ENCODE assay signal across 7 mouse cellular contexts in the genomic region with DNA sequence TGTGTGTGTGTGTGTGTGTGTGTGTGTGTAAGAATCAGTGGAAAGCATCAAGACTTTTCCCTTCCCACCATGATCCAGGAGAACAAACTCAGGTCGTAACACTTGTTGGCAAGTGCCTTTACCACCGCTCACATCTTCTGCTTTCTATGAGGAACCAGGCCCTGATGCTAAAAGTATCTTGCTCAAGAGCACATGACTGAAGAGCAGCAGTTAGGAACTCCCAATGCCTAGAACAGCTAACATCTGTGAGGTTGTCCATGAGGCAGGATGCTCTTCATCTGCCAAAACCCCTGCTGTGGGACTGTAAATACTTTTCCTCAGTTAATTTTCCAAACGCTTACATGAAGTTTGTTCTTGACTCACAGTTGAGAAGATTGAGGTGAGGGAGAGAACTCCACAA. TPM values are rescaled to one million over a fixed set of nuclear protein-coding genes. Genes with fewer than 3 reads are reported as not detected.
DNase-seq lines count a peak whose midpoint lies in the region; ATAC-seq lines count a peak whose summit lies in the region.

No protein-coding gene starts in this region.

- no peaks in the 10 kb centered on the region for H3K27me3 ChIP-seq in neural tube, embryonic 11.5 days (ENCODE audit: control insufficient read depth, insufficient read depth, low read length)
- H3K27me3 ChIP-seq in forebrain, embryonic 15.5 days, result no peaks in the 10 kb centered on the region
- no peaks in the 10 kb centered on the region for H3K27me3 ChIP-seq in liver, embryonic 11.5 days (replicated peaks; ENCODE audit: control insufficient read depth, insufficient read depth, low read length)

- ATAC-seq in neural tube, embryonic 11.5 days (ENCODE audit: insufficient read depth, low FRiP score, low TSS enrichment), result no peak; the same call in 1 of the 2 replicates
- ATAC-seq in forebrain, embryonic 15.5 days (replicated peaks), result peak; percentile 33; the same call in 1 of the 2 replicates
- ATAC-seq in liver, embryonic 11.5 days (replicated peaks; ENCODE audit: low FRiP score), result no peak
- peak; percentile 74 for ATAC-seq in monocyte, adult 5-6 weeks (replicated peaks; ENCODE audit: insufficient number of reproducible peaks, low FRiP score, low TSS enrichment, poor library complexity, severe bottlenecking)

- H3K4me3 ChIP-seq in neural tube, embryonic 11.5 days (ENCODE audit: low read depth, low read length), result peak overlapping the region; percentile 62
- H3K4me3 ChIP-seq in forebrain, embryonic 15.5 days, result peak overlapping the region; percentile 55
- peak overlapping the region; percentile 74 for H3K4me3 ChIP-seq in liver, embryonic 11.5 days (ENCODE audit: low read depth, low read length)

- peak overlapping the region; percentile 58 for H3K4me2 ChIP-seq in neural tube, embryonic 11.5 days (ENCODE audit: low read depth)
- peak overlapping the region; percentile 75 for H3K4me2 ChIP-seq in forebrain, embryonic 15.5 days (replicated peaks)
- H3K4me2 ChIP-seq in liver, embryonic 11.5 days, result peak overlapping the region; percentile 66

- no peaks in the 10 kb centered on the region for H3K4me1 ChIP-seq in neural tube, embryonic 11.5 days (ENCODE audit: control insufficient read depth, insufficient read depth, low read length)
- H3K4me1 ChIP-seq in forebrain, embryonic 15.5 days, result peaks cover 26% of the 10 kb centered on the region
- peaks cover 11% of the 10 kb centered on the region for H3K4me1 ChIP-seq in liver, embryonic 11.5 days (replicated peaks; ENCODE audit: control insufficient read depth, insufficient read depth, low read length)

- no peak overlapping the region for H3K9ac ChIP-seq in neural tube, embryonic 11.5 days (ENCODE audit: low read length)
- H3K9ac ChIP-seq in forebrain, embryonic 15.5 days (replicated peaks), result no peak overlapping the region
- no peak overlapping the region for H3K9ac ChIP-seq in liver, embryonic 11.5 days (ENCODE audit: low read depth, low read length)

- no peaks in the 10 kb centered on the region for H3K9me3 ChIP-seq in neural tube, embryonic 11.5 days (ENCODE audit: control insufficient read depth, low read length)
- H3K9me3 ChIP-seq in forebrain, embryonic 15.5 days, result no peaks in the 10 kb centered on the region
- H3K9me3 ChIP-seq in liver, embryonic 11.5 days (ENCODE audit: control insufficient read depth, low read length), result no peaks in the 10 kb centered on the region

- no peaks in the 10 kb centered on the region for H3K36me3 ChIP-seq in neural tube, embryonic 11.5 days (ENCODE audit: control insufficient read depth, insufficient read depth, low read length)
- no peaks in the 10 kb centered on the region for H3K36me3 ChIP-seq in forebrain, embryonic 15.5 days
- H3K36me3 ChIP-seq in liver, embryonic 11.5 days (ENCODE audit: control insufficient read depth, insufficient read depth, low read length), result no peaks in the 10 kb centered on the region

- WGBS in neural tube, embryonic 11.5 days, result 63% methylated on average over 3 of the region's 3 CpGs
- 68% methylated on average over 3 of the region's 3 CpGs for WGBS in forebrain, embryonic 15.5 days
- WGBS in liver, embryonic 11.5 days, result 68% methylated on average over 3 of the region's 3 CpGs

- no peak for DNase-seq in neural tube, embryonic 11.5 days (ENCODE audit: low spot score)
- no peak for DNase-seq in neural tube, embryonic 10.5 days (ENCODE audit: extremely low spot score, low spot score)
- DNase-seq in liver, embryonic 11.5 days (ENCODE audit: low spot score), result no peak
- no peak for DNase-seq in thymus, postnatal 10 days (ENCODE audit: low spot score in 2 of 2)
- DNase-seq in gastrocnemius, postnatal 10 days, result no peak

- H3K27ac ChIP-seq in neural tube, embryonic 11.5 days (ENCODE audit: low read depth, low read length), result no peak overlapping the region
- no peak overlapping the region for H3K27ac ChIP-seq in forebrain, embryonic 15.5 days (replicated peaks)
- no peak overlapping the region for H3K27ac ChIP-seq in liver, embryonic 11.5 days (ENCODE audit: low read depth, low read length)

RNA-seq across cellular contexts. Expression of a gene that starts 0.5 kb away (rescaled TPM):
- polyA plus RNA-seq in neural tube, embryonic 11.5 days (2014; fragmentation: Nextera tagmentation; extraction: Ambion mirVana), result 39.0 and 41.2 TPM in 2 replicates
- polyA plus RNA-seq in forebrain, embryonic 15.5 days (2015; fragmentation: Nextera tagmentation; extraction: Ambion mirVana), result 47.7 and 52.2 TPM in 2 replicates
- 32.1 and 34.3 TPM in 2 replicates for polyA plus RNA-seq in liver, embryonic 11.5 days (2014; fragmentation: Nextera tagmentation; extraction: Ambion mirVana)
- 22.1 to 31.5 TPM (median 23.1 TPM) in 3 replicates for total RNA-seq in monocyte, adult 5-6 weeks (2017)
- 1 to 10 TPM; 5.1 to 5.9 TPM for total RNA-seq in gastrocnemius, postnatal 10 days (2021)

RNA-seq across cellular contexts. Expression of a gene that starts 59.5 kb away (rescaled TPM):
- 1.4 and 2.4 TPM in 2 replicates for polyA plus RNA-seq in neural tube, embryonic 11.5 days (2014; fragmentation: Nextera tagmentation; extraction: Ambion mirVana)
- polyA plus RNA-seq in forebrain, embryonic 15.5 days (2015; fragmentation: Nextera tagmentation; extraction: Ambion mirVana), result 0.20 and 0.29 TPM in 2 replicates
- 5.1 and 14.4 TPM in 2 replicates for polyA plus RNA-seq in liver, embryonic 11.5 days (2014; fragmentation: Nextera tagmentation; extraction: Ambion mirVana)
- total RNA-seq in monocyte, adult 5-6 weeks (2017), result 0.57 to 6.0 TPM (median 1.6 TPM) in 3 replicates
- 100 to 1,000 TPM; 120 to 170 TPM for total RNA-seq in gastrocnemius, postnatal 10 days (2021)

Comparison
In these comparisons a context has a peak if more than half of its experiments do, and no peak if none do; other contexts are left out.
1. ATAC-seq: peak in forebrain, embryonic 15.5 days (single experiment) and monocyte, adult 5-6 weeks (single experiment); none in neural tube, embryonic 11.5 days (single experiment) and liver, embryonic 11.5 days (single experiment).
2. Peak in every context shown above with its lines, with median percentiles within 50 percentile points of each other: H3K4me2 ChIP-seq and H3K4me3 ChIP-seq.